Mouse (Mus musculus) heart, embryonic 11.5 days (tissue): ENCODE measurements at regions not wholly inside any gene's neighbourhood (a gene's known extent, or its start where the extent isn't known, plus 50 kb on each side); places are given as distances from the start of the nearest gene placed in this dataset.

Experiments used
- ATAC-seq: fragments of 200-750 bp; cut with Nextera tagmentation; replicated peaks from 2 replicates; pipeline ENCODE4 v1.8.0; 2017; ENCODE audit warnings: moderate library complexity; ENCODE audit not compliant: insufficient number of reproducible peaks, low FRiP score, low TSS enrichment
- H3K27ac ChIP-seq: fragments of 300-500 bp; sonication (generic); 2 replicates; pipeline ENCODE4 v1.5.1; 2014; ENCODE audit warnings: mild to moderate bottlenecking, low read depth, low read length
- H3K27me3 ChIP-seq: fragments of 300-500 bp; sonication (generic); 2 replicates; pipeline ENCODE4 v1.6.1; 2014; ENCODE audit warnings: mild to moderate bottlenecking, low read length, mixed read lengths; ENCODE audit not compliant: control insufficient read depth, insufficient read depth
- H3K36me3 ChIP-seq: fragments of 300-500 bp; sonication (generic); 2 replicates; pipeline ENCODE4 v1.6.1; 2014; ENCODE audit warnings: mild to moderate bottlenecking, low read length, moderate library complexity, mixed read lengths; ENCODE audit not compliant: control insufficient read depth, insufficient read depth
- H3K4me1 ChIP-seq: fragments of 300-500 bp; sonication (generic); 2 replicates; pipeline ENCODE4 v1.6.1; 2014; ENCODE audit warnings: low read length; ENCODE audit not compliant: control insufficient read depth, insufficient read depth
- H3K4me2 ChIP-seq: fragments of 300-500 bp; sonication (generic); 2 replicates; pipeline ENCODE4 v1.6.1; 2014; ENCODE audit warnings: mild to moderate bottlenecking, moderate library complexity
- H3K4me3 ChIP-seq: fragments of 300-500 bp; sonication (generic); 2 replicates; pipeline ENCODE4 v1.5.1; 2014; ENCODE audit warnings: low read depth, low read length
- H3K9ac ChIP-seq: fragments of 300-500 bp; sonication (generic); 2 replicates; pipeline ENCODE4 v1.6.1; 2014; ENCODE audit warnings: mild to moderate bottlenecking, low read depth, low read length, moderate library complexity
- H3K9me3 ChIP-seq: fragments of 300-500 bp; sonication (generic); replicated peaks from 2 replicates; pipeline ENCODE4 v1.6.1; 2016; ENCODE audit warnings: low read length; ENCODE audit not compliant: control insufficient read depth
- WGBS: fragments of 180-500 bp; shearing (Covaris S2); extraction: QIAGEN DNeasy Blood & Tissue Kit; methylation state at CpG from one replicate; pipeline ENCODE4 v1.1.7; 2014; ENCODE audit not compliant: insufficient replicate concordance; 5-methylcytosine and 5-hydroxymethylcytosine counted together

DNA sequence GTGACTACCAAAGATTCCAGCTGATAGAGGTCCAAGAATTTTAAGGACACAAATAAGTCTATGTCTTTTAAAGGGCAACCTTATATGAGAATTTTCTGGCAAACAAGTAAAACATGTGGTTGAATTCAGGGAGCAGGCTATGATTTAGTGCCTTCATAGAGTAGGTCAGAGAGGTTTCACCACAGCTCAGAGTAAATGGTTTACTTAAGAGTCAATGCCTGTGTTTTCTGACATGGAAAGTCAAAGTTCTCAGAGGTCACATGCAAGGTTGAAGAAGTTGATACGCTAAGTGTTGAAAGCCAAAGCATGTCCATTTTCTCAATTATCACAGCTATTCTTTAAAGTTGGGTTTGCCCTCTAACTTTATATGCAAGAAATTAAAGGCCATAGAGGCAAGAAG is 425.7 kb upstream of the Nrsn1 start:
- no peak for ATAC-seq
- 85% methylated on average over 1 of the region's 1 CpGs for WGBS
- Histone ChIP-seq H3K4me2 (no peak overlapping the region), H3K4me1 (no peaks in the 10 kb centered on the region), H3K4me3 (no peak overlapping the region), H3K9me3 (no peaks in the 10 kb centered on the region), H3K9ac (no peak overlapping the region), H3K36me3 (no peaks in the 10 kb centered on the region), H3K27ac (no peak overlapping the region), H3K27me3 (no peaks in the 10 kb centered on the region)

DNA sequence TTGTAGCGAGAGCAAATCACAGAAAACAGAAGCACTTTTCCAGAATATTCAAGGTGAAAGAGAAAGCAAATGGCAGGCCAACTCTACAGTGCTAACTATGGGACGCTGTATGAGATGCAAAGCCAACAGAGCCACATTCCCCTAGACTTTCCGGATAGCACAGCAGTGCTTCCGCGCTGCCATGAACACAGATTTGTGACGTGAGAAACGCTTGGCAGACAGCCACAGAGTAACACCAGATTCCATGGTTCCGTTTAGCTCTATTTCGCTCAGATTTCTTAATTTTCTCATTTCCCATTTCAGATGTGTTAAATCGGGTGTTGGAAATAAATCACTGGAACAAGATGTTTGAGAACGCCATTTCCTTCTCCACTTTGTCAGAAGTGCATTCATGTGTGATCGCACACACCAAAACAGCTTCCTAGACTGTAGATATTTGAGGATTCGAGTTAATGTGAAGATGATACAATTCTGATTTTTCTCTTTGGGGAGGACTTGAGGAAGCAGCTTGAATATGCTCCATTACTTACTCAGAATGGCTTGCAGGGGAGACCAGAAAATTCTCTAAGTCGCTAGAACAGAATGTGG is 424.8 kb upstream of the Nrsn1 start:
- H3K4me3 ChIP-seq, result no peak overlapping the region
- 90% methylated on average over 14 of the region's 14 CpGs for WGBS
- H3K27ac ChIP-seq, result no peak overlapping the region
- no peak overlapping the region for H3K9ac ChIP-seq
- H3K4me2 ChIP-seq, result no peak overlapping the region
- H3K9me3 ChIP-seq, result no peaks in the 10 kb centered on the region
- ATAC-seq, result no peak
- H3K4me1 ChIP-seq, result no peaks in the 10 kb centered on the region
- H3K36me3 ChIP-seq, result no peaks in the 10 kb centered on the region
- no peaks in the 10 kb centered on the region for H3K27me3 ChIP-seq

DNA sequence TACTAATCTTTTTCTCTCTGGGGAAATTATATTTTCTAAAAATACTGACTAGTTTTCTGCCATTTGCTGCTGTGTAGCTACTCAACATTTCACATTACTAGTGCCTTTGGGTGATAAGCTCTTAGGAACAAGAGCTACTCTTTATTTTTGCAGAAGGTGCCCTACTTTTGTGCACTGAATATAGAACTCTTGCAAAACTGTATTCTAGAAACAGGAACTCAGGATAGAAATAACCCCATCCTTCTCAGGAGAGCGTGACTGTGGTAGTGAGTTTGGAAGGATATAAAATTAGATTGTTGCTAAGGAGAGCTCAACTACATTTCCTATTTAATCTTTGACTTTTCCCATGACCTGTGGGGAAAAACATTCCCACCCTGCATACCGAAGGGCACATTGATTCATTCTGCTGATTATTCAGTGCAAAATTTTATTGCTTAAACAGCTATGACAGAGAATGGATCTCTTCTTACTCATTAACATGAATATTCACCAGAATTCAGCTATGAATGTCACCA is 408.0 kb upstream of the Nrsn1 start:
- WGBS, result 74% methylated on average over 2 of the region's 2 CpGs
- no peak for ATAC-seq

DNA sequence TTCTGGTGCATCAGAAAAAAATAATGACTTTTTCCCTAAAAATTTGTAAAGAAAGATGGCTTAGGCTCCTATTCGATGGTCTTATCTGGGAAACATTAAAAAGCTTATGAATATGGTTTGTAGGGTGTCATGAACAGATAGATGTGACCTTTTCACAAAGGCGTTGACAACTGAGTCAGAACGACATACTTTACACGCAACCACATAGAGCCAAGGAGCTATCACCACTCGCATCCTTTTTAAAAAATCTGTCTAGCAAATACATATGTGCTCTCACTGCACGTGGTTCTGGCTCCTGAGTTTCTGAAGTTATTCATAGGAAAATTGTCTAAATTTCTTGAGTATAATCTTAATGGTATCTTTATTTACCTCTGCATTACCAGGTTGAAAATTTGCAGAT is 404.9 kb upstream of the Nrsn1 start:
- Histone ChIP-seq H3K4me1 (no peaks in the 10 kb centered on the region), H3K27ac (no peak overlapping the region)

More for the DNA sequence above, 408.0 kb upstream of the Nrsn1 start:
- Histone ChIP-seq H3K4me2 (no peak overlapping the region), H3K4me1 (no peaks in the 10 kb centered on the region), H3K36me3 (no peaks in the 10 kb centered on the region), H3K9me3 (0 out of 2 replicates have a peak, but pooled peaks cover 2% of the 10 kb centered on the region), H3K27me3 (no peaks in the 10 kb centered on the region), H3K4me3 (no peak overlapping the region), H3K27ac (no peak overlapping the region), H3K9ac (no peak overlapping the region)

DNA sequence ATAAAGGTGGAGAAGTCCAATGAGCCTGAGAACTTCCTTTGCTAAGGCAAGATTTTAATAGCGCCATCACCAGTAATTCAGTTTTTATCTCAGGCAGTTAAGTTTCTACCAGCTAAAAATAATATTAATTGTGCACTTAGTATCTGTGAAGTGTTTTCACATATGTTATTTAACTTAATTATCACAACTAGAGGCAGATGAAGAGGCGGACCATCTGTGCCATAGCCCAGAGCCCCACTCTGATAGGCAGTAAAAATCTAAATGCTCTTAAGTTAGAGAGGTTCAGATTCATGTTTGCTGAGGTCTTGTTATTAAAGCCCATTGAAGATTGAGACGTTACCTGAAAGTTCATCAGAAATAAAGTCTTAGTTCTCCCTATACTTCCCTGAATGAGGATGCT is 395.7 kb upstream of the Nrsn1 start:
- 77% methylated on average over 3 of the region's 3 CpGs for WGBS
- H3K36me3 ChIP-seq, result no peaks in the 10 kb centered on the region

More for the DNA sequence above, 404.9 kb upstream of the Nrsn1 start:
- ATAC-seq, result no peak
- Histone ChIP-seq H3K4me3 (no peak overlapping the region), H3K36me3 (no peaks in the 10 kb centered on the region), H3K9me3 (no peaks in the 10 kb centered on the region), H3K9ac (no peak overlapping the region), H3K27me3 (no peaks in the 10 kb centered on the region), H3K4me2 (no peak overlapping the region)
- WGBS, result 73% methylated on average over 6 of the region's 6 CpGs

DNA sequence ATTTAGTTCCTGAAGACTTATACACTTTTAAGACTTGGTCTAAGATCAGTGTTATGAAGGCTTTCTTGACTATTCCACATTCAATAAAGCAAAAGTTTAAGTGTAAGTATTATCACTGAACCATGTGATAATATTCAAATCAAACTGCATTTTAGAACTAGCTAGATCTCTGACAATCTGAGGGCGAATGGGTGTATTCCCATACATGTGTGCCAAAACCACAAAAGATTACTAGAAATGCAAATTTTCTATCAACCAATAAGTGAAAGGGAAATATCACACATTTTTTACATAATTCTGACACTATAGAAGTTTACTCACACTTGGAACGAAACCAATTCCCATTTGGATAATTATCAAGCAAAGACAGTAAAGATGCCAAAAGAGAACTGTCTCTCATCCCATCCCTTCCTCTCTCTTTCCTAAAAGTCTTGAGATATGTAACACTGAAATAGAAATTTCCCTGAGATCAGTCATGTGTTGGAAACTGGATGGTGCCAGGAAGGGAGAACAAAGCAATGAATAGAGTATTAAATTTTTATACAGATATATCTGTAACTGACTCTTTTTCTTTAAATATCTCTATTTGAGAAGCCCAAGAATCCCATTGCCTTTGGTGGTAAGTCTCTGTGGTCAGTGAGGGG is 394.8 kb upstream of the Nrsn1 start:
- Histone ChIP-seq H3K4me2 (no peak overlapping the region), H3K9me3 (no peaks in the 10 kb centered on the region), H3K4me1 (no peaks in the 10 kb centered on the region), H3K9ac (no peak overlapping the region), H3K27me3 (no peaks in the 10 kb centered on the region), H3K27ac (no peak overlapping the region), H3K36me3 (no peaks in the 10 kb centered on the region), H3K4me3 (no peak overlapping the region)
- no peak for ATAC-seq
- 64% methylated on average over 2 of the region's 2 CpGs for WGBS

More for the DNA sequence above, 395.7 kb upstream of the Nrsn1 start:
- H3K4me2 ChIP-seq, result no peak overlapping the region
- no peak overlapping the region for H3K27ac ChIP-seq
- H3K9me3 ChIP-seq, result no peaks in the 10 kb centered on the region
- ATAC-seq, result no peak
- no peak overlapping the region for H3K9ac ChIP-seq
- H3K27me3 ChIP-seq, result no peaks in the 10 kb centered on the region
- no peaks in the 10 kb centered on the region for H3K4me1 ChIP-seq
- H3K4me3 ChIP-seq, result no peak overlapping the region

DNA sequence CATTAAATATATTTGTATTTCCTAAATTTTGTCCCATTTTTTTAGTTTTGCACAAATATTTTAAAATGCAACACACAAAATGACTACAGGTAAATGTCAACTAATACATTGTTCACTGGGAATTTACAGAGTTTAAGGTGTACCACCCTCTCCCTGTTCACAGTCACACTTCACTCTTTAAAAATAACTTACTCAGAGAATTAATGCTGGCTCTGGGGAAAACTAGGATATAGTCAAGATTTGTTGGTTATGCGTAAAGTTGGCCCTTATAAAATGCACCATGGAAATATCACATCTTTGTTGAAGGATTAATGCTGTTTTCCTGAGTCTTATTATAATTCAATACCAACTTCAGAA is 378.1 kb upstream of the Nrsn1 start:
- no peaks in the 10 kb centered on the region for H3K36me3 ChIP-seq
- H3K27me3 ChIP-seq, result no peaks in the 10 kb centered on the region
- H3K4me3 ChIP-seq, result no peak overlapping the region
- ATAC-seq, result no peak
- H3K4me1 ChIP-seq, result no peaks in the 10 kb centered on the region
- H3K4me2 ChIP-seq, result no peak overlapping the region
- H3K27ac ChIP-seq, result no peak overlapping the region
- no peaks in the 10 kb centered on the region for H3K9me3 ChIP-seq
- H3K9ac ChIP-seq, result no peak overlapping the region
- WGBS, result 89% methylated on average over 1 of the region's 1 CpGs

DNA sequence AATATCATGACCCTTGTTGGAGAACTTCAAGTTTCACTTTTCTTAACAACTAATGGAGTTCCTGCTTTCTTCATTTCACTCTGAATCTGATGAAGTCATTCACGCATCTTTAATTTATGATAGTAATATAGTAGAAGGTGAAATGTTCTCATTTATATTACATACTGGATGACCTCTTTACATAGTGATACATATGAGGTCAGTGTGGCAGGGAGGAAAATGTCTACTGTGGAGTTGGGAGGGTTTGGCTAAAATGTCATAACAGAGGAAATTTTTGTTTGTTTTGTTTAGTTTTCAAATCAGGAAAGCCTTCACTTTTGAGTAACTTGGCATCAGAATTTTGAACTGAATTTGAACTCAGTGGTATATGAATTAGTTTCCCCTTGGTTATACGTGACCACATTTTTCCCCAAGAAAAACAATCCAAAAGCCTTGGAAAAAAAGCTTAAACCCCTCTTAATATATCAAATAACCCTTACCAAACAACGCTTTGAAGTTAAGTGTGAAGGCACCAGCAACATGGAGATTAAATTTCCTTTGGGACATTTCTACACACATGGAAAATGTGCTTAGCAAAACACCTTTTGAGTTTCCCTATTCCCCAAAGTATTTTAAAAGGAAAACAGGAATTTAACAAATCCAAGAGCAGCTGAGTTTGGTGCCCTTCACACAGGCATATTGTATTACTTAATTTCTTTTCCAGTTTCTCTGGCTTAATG is 377.6 kb upstream of the Nrsn1 start:
- Histone ChIP-seq H3K4me3 (no peak overlapping the region), H3K36me3 (no peaks in the 10 kb centered on the region), H3K9me3 (no peaks in the 10 kb centered on the region), H3K4me2 (no peak overlapping the region), H3K27me3 (no peaks in the 10 kb centered on the region), H3K4me1 (no peaks in the 10 kb centered on the region), H3K27ac (no peak overlapping the region), H3K9ac (no peak overlapping the region)
- 75% methylated on average over 3 of the region's 3 CpGs for WGBS
- no peak for ATAC-seq
